ENCODE assay signal across 8 mouse cellular contexts in genomic region chr7:127344371-127344770, GRCm38 (mm10). TPM values are rescaled to one million over a fixed set of nuclear protein-coding genes. Genes with fewer than 3 reads are reported as not detected.
DNase-seq lines count a peak whose midpoint lies in the region; ATAC-seq and TF ChIP-seq lines count a peak whose summit lies in the region.

No protein-coding gene starts in this region.

- TF ChIP-seq CTCF in layer of hippocampus, adult 2 months (conservative IDR thresholded peaks at IDR 0.05) = no peak
- TF ChIP-seq CTCF in kidney, postnatal 0 days (IDR thresholded peaks at IDR 0.05; ENCODE audit: low read depth) = no peak

- peak overlapping the region; percentile 98 for H3K4me3 ChIP-seq in layer of hippocampus, adult 2 months
- H3K4me3 ChIP-seq in forebrain, embryonic 14.5 days (ENCODE audit: low read depth, low read length) = peak overlapping the region; percentile 90
- peak overlapping the region; percentile 86 for H3K4me3 ChIP-seq in kidney, postnatal 0 days (replicated peaks; ENCODE audit: low read depth, low read length)
- peak overlapping the region; percentile 84 for H3K4me3 ChIP-seq in neural tube, embryonic 13.5 days

- DNase-seq in layer of hippocampus, adult 2 months (ENCODE audit: low spot score in 2 of 2) = no peak
- no peak for DNase-seq in layer of hippocampus, postnatal 14 days (ENCODE audit: low spot score in 2 of 2)
- no peak for DNase-seq in forebrain, embryonic 14.5 days (ENCODE audit: low spot score)
- no peak for DNase-seq in kidney, postnatal 0 days (ENCODE audit: low spot score)
- DNase-seq in thymus, postnatal 0 days (ENCODE audit: low spot score) = no peak
- no peak for DNase-seq in ovary, postnatal 10 days (ENCODE audit: low spot score)
- DNase-seq in layer of hippocampus, postnatal 25 days (ENCODE audit: extremely low spot score in 1 of 2, low spot score in 1 of 2) = no peak

- H3K36me3 ChIP-seq in forebrain, embryonic 14.5 days (ENCODE audit: control insufficient read depth, insufficient read depth, low read length) = peaks cover 17% of the 10 kb centered on the region
- H3K36me3 ChIP-seq in kidney, postnatal 0 days (ENCODE audit: insufficient read depth, low read length) = 0 out of 2 replicates have a peak, but pooled peaks cover 7% of the 10 kb centered on the region
- peaks cover 29% of the 10 kb centered on the region for H3K36me3 ChIP-seq in neural tube, embryonic 13.5 days

- peak overlapping the region; percentile 68 for H3K4me2 ChIP-seq in forebrain, embryonic 14.5 days (ENCODE audit: low read length)
- peak overlapping the region; percentile 87 for H3K4me2 ChIP-seq in kidney, postnatal 0 days (ENCODE audit: low read length)
- H3K4me2 ChIP-seq in neural tube, embryonic 13.5 days = peak overlapping the region; percentile 85

- 0 out of 2 replicates have a peak, but pooled peaks cover 6% of the 10 kb centered on the region for H3K4me1 ChIP-seq in forebrain, embryonic 14.5 days (ENCODE audit: control insufficient read depth, insufficient read depth, low read length)
- H3K4me1 ChIP-seq in kidney, postnatal 0 days (replicated peaks; ENCODE audit: insufficient read depth, low read length) = peaks cover 9% of the 10 kb centered on the region
- H3K4me1 ChIP-seq in neural tube, embryonic 13.5 days (replicated peaks) = peaks cover 28% of the 10 kb centered on the region

- no peaks in the 10 kb centered on the region for H3K27me3 ChIP-seq in forebrain, embryonic 14.5 days (replicated peaks; ENCODE audit: control insufficient read depth, insufficient read depth, low read length)
- H3K27me3 ChIP-seq in kidney, postnatal 0 days (ENCODE audit: insufficient read depth, low read length) = no peaks in the 10 kb centered on the region
- no peaks in the 10 kb centered on the region for H3K27me3 ChIP-seq in neural tube, embryonic 13.5 days

- 0 out of 2 replicates have a peak overlapping the region, but pooled peaks have one; percentile 100 for H3K27ac ChIP-seq in layer of hippocampus, adult 2 months
- no peak overlapping the region for H3K27ac ChIP-seq in forebrain, embryonic 14.5 days (ENCODE audit: low read depth, low read length)
- H3K27ac ChIP-seq in kidney, postnatal 0 days = peak overlapping the region; percentile 98
- H3K27ac ChIP-seq in neural tube, embryonic 13.5 days (replicated peaks) = no peak overlapping the region

- ATAC-seq in forebrain, embryonic 14.5 days = no peak
- ATAC-seq in kidney, postnatal 0 days (replicated peaks; ENCODE audit: low FRiP score, low read depth) = no peak
- no peak for ATAC-seq in neural tube, embryonic 13.5 days (ENCODE audit: low read depth)

- peak overlapping the region; percentile 93 for H3K9ac ChIP-seq in forebrain, embryonic 14.5 days (ENCODE audit: low read length)
- H3K9ac ChIP-seq in kidney, postnatal 0 days (ENCODE audit: low read depth, low read length) = peak overlapping the region; percentile 86
- H3K9ac ChIP-seq in neural tube, embryonic 13.5 days = peak overlapping the region; percentile 96

- 94% methylated on average over 8 of the region's 8 CpGs for WGBS in forebrain, embryonic 14.5 days
- 85% methylated on average over 8 of the region's 8 CpGs for WGBS in kidney, postnatal 0 days
- WGBS in neural tube, embryonic 13.5 days = 93% methylated on average over 8 of the region's 8 CpGs

- H3K9me3 ChIP-seq in forebrain, embryonic 14.5 days (replicated peaks; ENCODE audit: control insufficient read depth, low read length) = no peaks in the 10 kb centered on the region
- H3K9me3 ChIP-seq in kidney, postnatal 0 days (replicated peaks; ENCODE audit: low read length) = no peaks in the 10 kb centered on the region
- no peaks in the 10 kb centered on the region for H3K9me3 ChIP-seq in neural tube, embryonic 13.5 days

RNA-seq across cellular contexts. Expression of gene Zfp768, which starts 1.0 kb away (rescaled TPM):
- total RNA-seq in layer of hippocampus, adult 2 months (2021) = 10 to 100 TPM; 11.4 to 11.8 TPM
- total RNA-seq in layer of hippocampus, postnatal 14 days (2021) = 10 to 100 TPM; 12.4 to 12.8 TPM
- 3.5 and 3.6 TPM in 2 replicates for polyA plus RNA-seq in forebrain, embryonic 14.5 days (2014; fragmentation: Nextera tagmentation; extraction: Ambion mirVana)
- 21.2 and 22.2 TPM in 2 replicates for polyA plus RNA-seq in kidney, postnatal 0 days (2015; fragmentation: Nextera tagmentation; extraction: Ambion mirVana)
- polyA plus RNA-seq in neural tube, embryonic 13.5 days (2015; fragmentation: Nextera tagmentation; extraction: Ambion mirVana) = 17.2 and 17.9 TPM in 2 replicates
- 2.5 TPM in 2 replicates for polyA plus RNA-seq in thymus, postnatal 0 days (2015; fragmentation: Nextera tagmentation; extraction: Ambion mirVana)
- 10 to 100 TPM; 11.5 to 11.8 TPM for total RNA-seq in layer of hippocampus, postnatal 25 days (2021)

RNA-seq across cellular contexts. Expression of gene Zfp747, which starts 31.5 kb away (rescaled TPM):
- total RNA-seq in layer of hippocampus, adult 2 months (2021) = 1 to 10 TPM; 6.7 to 6.9 TPM
- total RNA-seq in layer of hippocampus, postnatal 14 days (2021) = 1 to 10 TPM; 5.3 to 6.0 TPM
- polyA plus RNA-seq in forebrain, embryonic 14.5 days (2014; fragmentation: Nextera tagmentation; extraction: Ambion mirVana) = 4.0 and 7.0 TPM in 2 replicates
- 5.5 and 6.8 TPM in 2 replicates for polyA plus RNA-seq in kidney, postnatal 0 days (2015; fragmentation: Nextera tagmentation; extraction: Ambion mirVana)
- polyA plus RNA-seq in neural tube, embryonic 13.5 days (2015; fragmentation: Nextera tagmentation; extraction: Ambion mirVana) = 8.5 and 8.6 TPM in 2 replicates
- 7.3 and 8.0 TPM in 2 replicates for polyA plus RNA-seq in thymus, postnatal 0 days (2015; fragmentation: Nextera tagmentation; extraction: Ambion mirVana)
- total RNA-seq in layer of hippocampus, postnatal 25 days (2021) = 1 to 10 TPM; 6.0 to 6.3 TPM

RNA-seq across cellular contexts. Expression of gene 9130019O22Rik, which starts 42.6 kb away (rescaled TPM):
- 1 to 10 TPM; 3.1 to 4.2 TPM for total RNA-seq in layer of hippocampus, adult 2 months (2021)
- 1 to 10 TPM; 2.7 to 3.2 TPM for total RNA-seq in layer of hippocampus, postnatal 14 days (2021)
- polyA plus RNA-seq in forebrain, embryonic 14.5 days (2014; fragmentation: Nextera tagmentation; extraction: Ambion mirVana) = 5.5 and 6.6 TPM in 2 replicates
- polyA plus RNA-seq in kidney, postnatal 0 days (2015; fragmentation: Nextera tagmentation; extraction: Ambion mirVana) = 4.8 and 5.6 TPM in 2 replicates
- 4.2 and 5.0 TPM in 2 replicates for polyA plus RNA-seq in neural tube, embryonic 13.5 days (2015; fragmentation: Nextera tagmentation; extraction: Ambion mirVana)
- polyA plus RNA-seq in thymus, postnatal 0 days (2015; fragmentation: Nextera tagmentation; extraction: Ambion mirVana) = 4.8 and 6.0 TPM in 2 replicates
- 1 to 10 TPM; 3.9 to 4.0 TPM for total RNA-seq in layer of hippocampus, postnatal 25 days (2021)

RNA-seq across cellular contexts. Expression of gene Itgal, which starts 48.3 kb away (rescaled TPM):
- total RNA-seq in layer of hippocampus, adult 2 months (2021) = under 1 TPM; 0.20 to 0.36 TPM
- under 1 TPM; 0.32 to 0.57 TPM for total RNA-seq in layer of hippocampus, postnatal 14 days (2021)
- polyA plus RNA-seq in forebrain, embryonic 14.5 days (2014; fragmentation: Nextera tagmentation; extraction: Ambion mirVana) = 0.17 and 0.23 TPM in 2 replicates
- polyA plus RNA-seq in kidney, postnatal 0 days (2015; fragmentation: Nextera tagmentation; extraction: Ambion mirVana) = 0.93 and 1.1 TPM in 2 replicates
- polyA plus RNA-seq in neural tube, embryonic 13.5 days (2015; fragmentation: Nextera tagmentation; extraction: Ambion mirVana) = 0.31 and 0.41 TPM in 2 replicates
- polyA plus RNA-seq in thymus, postnatal 0 days (2015; fragmentation: Nextera tagmentation; extraction: Ambion mirVana) = 81.6 and 96.5 TPM in 2 replicates
- under 1 TPM; 0.20 to 0.26 TPM for total RNA-seq in layer of hippocampus, postnatal 25 days (2021)

RNA-seq across cellular contexts. Expression of gene E430018J23Rik, which starts 49.1 kb away (rescaled TPM):
- total RNA-seq in layer of hippocampus, adult 2 months (2021) = 1 to 10 TPM; 7.5 to 8.0 TPM
- 1 to 10 TPM; 6.1 to 7.4 TPM for total RNA-seq in layer of hippocampus, postnatal 14 days (2021)
- polyA plus RNA-seq in forebrain, embryonic 14.5 days (2014; fragmentation: Nextera tagmentation; extraction: Ambion mirVana) = 7.4 and 7.5 TPM in 2 replicates
- polyA plus RNA-seq in kidney, postnatal 0 days (2015; fragmentation: Nextera tagmentation; extraction: Ambion mirVana) = 6.5 and 7.4 TPM in 2 replicates
- 5.2 and 5.7 TPM in 2 replicates for polyA plus RNA-seq in neural tube, embryonic 13.5 days (2015; fragmentation: Nextera tagmentation; extraction: Ambion mirVana)
- polyA plus RNA-seq in thymus, postnatal 0 days (2015; fragmentation: Nextera tagmentation; extraction: Ambion mirVana) = 4.4 and 4.9 TPM in 2 replicates
- 1 to 10 TPM; 7.9 to 9.0 TPM for total RNA-seq in layer of hippocampus, postnatal 25 days (2021)

Comparison
In these comparisons a context has a peak if more than half of its experiments do, and no peak if none do; other contexts are left out.
1. H3K27ac ChIP-seq: peak in layer of hippocampus, adult 2 months (single experiment) and kidney, postnatal 0 days (single experiment); none in forebrain, embryonic 14.5 days (single experiment) and neural tube, embryonic 13.5 days (single experiment).
2. Peak in every context shown above with its lines, with median percentiles within 50 percentile points of each other: H3K4me3 ChIP-seq, H3K4me2 ChIP-seq and H3K9ac ChIP-seq.